Mouse (Mus musculus) skeletal muscle tissue, adult 2 months (tissue): ENCODE results near the gene Cc2d2a.

ENCODE experiments used
- DNase-seq: peaks from one replicate; pipeline ENCODE4 v3.0.0-alpha.2; 2012; ENCODE audit warnings: low read depth, low spot score

The Cc2d2a gene

GRCm38 (mm10) chr5:43728375-43729165, 66.4 kb downstream of the Cc2d2a start:
- DNase-seq = no peak

DNA sequence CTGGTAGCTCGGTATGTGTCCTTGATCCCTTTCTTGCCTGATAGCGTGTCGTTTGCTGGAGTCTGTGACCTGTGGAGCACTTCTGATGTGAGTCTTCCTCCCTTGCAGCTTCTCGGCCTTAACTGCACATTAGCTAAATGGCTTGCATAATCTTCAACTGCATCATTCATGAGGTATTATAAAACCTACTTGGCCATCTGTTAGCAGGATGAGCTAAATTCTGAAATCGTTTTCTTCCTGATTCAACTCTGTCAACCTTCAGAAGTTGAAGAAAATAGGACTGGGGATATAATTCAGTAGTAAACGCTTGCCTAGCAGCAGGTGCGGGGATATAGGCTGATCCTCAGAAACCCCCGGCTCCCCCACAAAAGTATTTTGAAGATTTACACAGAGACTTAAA, 70.2 kb downstream of the Cc2d2a start:
- no peak for DNase-seq

DNA sequence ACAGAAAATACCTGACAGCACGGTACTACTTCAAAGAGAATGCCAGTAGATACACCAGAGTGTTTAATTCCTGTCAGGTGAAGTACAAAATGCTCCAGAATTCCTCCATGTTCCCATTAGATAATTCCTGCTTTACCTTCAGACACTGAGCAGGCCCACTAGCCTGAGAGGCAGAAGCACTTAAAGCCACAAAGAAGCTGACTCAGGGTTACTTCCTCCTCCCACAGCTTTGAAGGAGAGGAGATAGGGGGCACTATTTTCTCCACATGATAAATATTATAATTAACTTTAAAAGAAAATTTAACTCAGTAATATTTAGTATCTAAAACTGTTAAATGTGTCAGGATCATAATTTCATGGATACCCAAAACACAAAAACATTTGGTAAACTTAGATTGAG, 82.0 kb downstream of the Cc2d2a start:
- DNase-seq = no peak

GRCm38 (mm10) chr5:43745156-43745555, 83.0 kb downstream of the Cc2d2a start:
- no peak for DNase-seq

- DNase-seq = no peak
These were observed 85.9 kb downstream of the Cc2d2a start for GRCm38 (mm10) chr5:43748039-43748438.

GRCm38 (mm10) chr5:43749092-43749491, 86.9 kb downstream of the Cc2d2a start:
- no peak for DNase-seq

DNA sequence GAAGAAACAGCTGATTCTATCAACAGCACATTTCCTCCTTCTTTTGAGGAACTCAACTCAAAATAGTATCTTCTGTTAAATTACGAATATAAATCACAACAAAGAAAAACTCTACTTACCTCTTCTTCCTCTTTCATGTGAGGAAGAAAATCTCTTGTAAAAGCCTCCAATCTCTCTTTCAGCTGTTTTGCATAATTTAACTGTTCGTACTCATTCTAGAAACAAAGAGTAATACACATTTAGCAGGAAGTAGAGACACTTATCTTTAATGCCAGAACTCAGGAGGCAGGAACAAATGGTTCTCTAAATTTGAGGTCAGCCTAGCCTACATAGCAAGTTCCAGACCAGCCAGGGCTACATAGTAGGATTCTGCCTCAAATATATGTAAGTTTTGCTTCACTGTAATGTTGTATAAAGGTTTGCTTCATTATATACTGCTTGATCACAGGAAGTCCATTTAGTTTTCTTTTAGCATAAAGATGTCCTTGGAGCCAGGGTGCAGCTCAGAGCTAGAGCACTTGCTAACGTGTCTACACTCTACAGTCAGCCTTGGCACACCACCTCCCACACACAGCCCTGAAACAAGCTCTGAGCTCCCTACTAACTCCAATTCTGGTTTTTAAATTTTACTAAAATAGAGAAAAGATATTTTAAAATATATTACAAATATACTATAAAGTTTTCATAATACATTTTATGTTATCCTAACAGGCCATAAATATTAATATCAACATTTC, 108.6 kb downstream of the Cc2d2a start:
- no peak for DNase-seq

GRCm38 (mm10) chr5:43771555-43771954, 109.4 kb downstream of the Cc2d2a start:
- DNase-seq = no peak

DNA sequence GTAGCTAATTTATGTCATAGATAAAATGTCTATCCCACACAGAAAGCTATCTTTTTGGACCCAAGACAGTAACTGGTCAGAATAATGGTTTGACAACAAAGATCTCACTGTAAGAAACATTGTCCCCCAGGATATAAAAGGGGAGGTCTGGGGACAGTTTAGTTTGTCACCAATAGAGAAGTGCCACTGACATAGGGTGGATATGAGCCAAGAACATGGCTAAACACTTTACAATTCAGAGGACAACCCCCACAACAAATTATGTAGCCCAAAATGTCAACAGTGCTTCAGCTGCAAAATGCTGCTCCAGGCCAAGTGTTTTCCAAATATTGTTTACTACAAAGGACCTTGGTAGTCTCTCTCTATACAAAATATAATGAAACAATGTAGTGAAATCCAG, 114.3 kb downstream of the Cc2d2a start:
- no peak for DNase-seq

DNA sequence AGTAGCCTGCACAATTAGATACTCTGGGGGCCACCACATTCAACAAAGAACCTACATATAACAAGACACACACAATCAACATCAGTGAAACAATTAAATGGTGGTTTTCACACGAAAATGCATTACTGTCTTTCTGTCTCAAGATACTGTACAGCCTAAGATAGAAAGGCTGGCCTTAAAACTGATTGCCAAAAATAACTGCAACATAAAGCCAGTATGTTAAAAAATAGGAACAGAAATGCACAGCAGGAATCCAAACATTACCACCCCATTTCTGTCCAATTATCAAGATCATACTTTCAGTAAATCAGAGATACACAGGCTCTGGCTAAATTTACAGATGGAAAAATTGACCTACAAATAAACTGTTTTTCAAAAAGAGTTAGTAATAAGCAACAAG, 114.8 kb downstream of the Cc2d2a start:
- DNase-seq = no peak

GRCm38 (mm10) chr5:43778583-43778982, 116.4 kb downstream of the Cc2d2a start:
- no peak for DNase-seq

- DNase-seq = no peak
These were observed 119.4 kb downstream of the Cc2d2a start for GRCm38 (mm10) chr5:43781423-43781976.

- peak; percentile 38 for DNase-seq
These were observed 120.1 kb downstream of the Cc2d2a start for GRCm38 (mm10) chr5:43781977-43782930.

- DNase-seq = no peak
These were observed 121.8 kb downstream of the Cc2d2a start for GRCm38 (mm10) chr5:43783996-43784395.

- DNase-seq = no peak
These were observed 124.5 kb downstream of the Cc2d2a start for GRCm38 (mm10) chr5:43786607-43787006.

GRCm38 (mm10) chr5:43787976-43788752, 126.0 kb downstream of the Cc2d2a start:
- DNase-seq = no peak
